Mouse (Mus musculus): Measurements from ENCODE around the gene Ccdc151. TPM values are rescaled to one million over a fixed set of nuclear protein-coding genes. Genes with fewer than 3 reads are reported as not detected.

Gene Ccdc151
- total RNA-seq (2021), result not detected
- long read RNA-seq, experiment 1, result 0 reads
- long read RNA-seq, experiment 2, result 0 reads

GRCm38 (mm10) chr9:22002194-22003162 is at the start of gene Ccdc151, which contains the start of gene Prkcsh:
TSS of gene Ccdc151 (minus strand) at chr9:22002634.
TSS of gene Prkcsh (plus strand) at chr9:22002806.
- peak within 1 kb of the TSS; percentile 89 for H3K27ac ChIP-seq
- intact Hi-C loops (cut with DNase I), result loop anchor here (2.0 to 10.0 kb wide), 3 partner anchors 46 to 152 kb away; partner anchors contain the start of genes Gm49318, Pigyl and Zfp653
- DNase-seq, result peak; percentile 100
- TF ChIP-seq CTCF (IDR thresholded peaks at IDR 0.05), result no peak
- peak within 1 kb of the TSS; percentile 94 for H3K4me3 ChIP-seq

- DNase-seq, result no peak
- intact Hi-C loops (cut with DNase I), result no loop called here
- no peak within 1 kb of the TSS for H3K27ac ChIP-seq
- peak within 1 kb of the TSS; percentile 67 for H3K4me3 ChIP-seq
- no peak for TF ChIP-seq CTCF (IDR thresholded peaks at IDR 0.05)
Measured at GRCm38 (mm10) chr9:22051958-22052254, 49.5 kb upstream of the Ccdc151 start, which contains the start of gene Elavl3. TSS of gene Elavl3 (minus strand) at chr9:22052023.

- no peak overlapping the region for H3K27ac ChIP-seq
- peak overlapping the region; percentile 67 for H3K4me3 ChIP-seq
- intact Hi-C loops (cut with DNase I), result no loop called here
- DNase-seq, result peak; percentile 24
- no peak for TF ChIP-seq CTCF (IDR thresholded peaks at IDR 0.05)
Measured at GRCm38 (mm10) chr9:22051161-22051957, 48.9 kb upstream of the Ccdc151 start.

GRCm38 (mm10) chr9:22050351-22050889 is 48.0 kb upstream of the Ccdc151 start:
- Histone ChIP-seq H3K27ac (no peak overlapping the region), H3K4me3 (peak overlapping the region; percentile 67)
- peak; percentile 47 for DNase-seq
- intact Hi-C loops (cut with DNase I), result no loop called here
- no peak for TF ChIP-seq CTCF (IDR thresholded peaks at IDR 0.05)

- TF ChIP-seq CTCF (IDR thresholded peaks at IDR 0.05), result no peak
- Histone ChIP-seq H3K27ac (no peak overlapping the region), H3K4me3 (no peak overlapping the region)
- intact Hi-C loops (cut with DNase I), result no loop called here
- DNase-seq, result no peak
Measured at GRCm38 (mm10) chr9:22049721-22050270, 47.4 kb upstream of the Ccdc151 start.

GRCm38 (mm10) chr9:22049315-22049714 is 46.9 kb upstream of the Ccdc151 start:
- DNase-seq, result no peak
- intact Hi-C loops (cut with DNase I), result no loop called here
- H3K4me3 ChIP-seq, result no peak overlapping the region
- H3K27ac ChIP-seq, result no peak overlapping the region
- no peak for TF ChIP-seq CTCF (IDR thresholded peaks at IDR 0.05)

- intact Hi-C loops (cut with DNase I), result no loop called here
Measured at GRCm38 (mm10) chr9:22047329-22047728, 44.9 kb upstream of the Ccdc151 start.

GRCm38 (mm10) chr9:22041832-22042231 is 39.4 kb upstream of the Ccdc151 start:
- DNase-seq, result no peak
- TF ChIP-seq CTCF (IDR thresholded peaks at IDR 0.05), result no peak
- no peak overlapping the region for H3K4me3 ChIP-seq
- no peak overlapping the region for H3K27ac ChIP-seq
- intact Hi-C loops (cut with DNase I), result no loop called here

More at GRCm38 (mm10) chr9:22047329-22047728, 44.9 kb upstream of the Ccdc151 start:
- no peak overlapping the region for H3K27ac ChIP-seq
- DNase-seq, result no peak
- no peak overlapping the region for H3K4me3 ChIP-seq
- no peak for TF ChIP-seq CTCF (IDR thresholded peaks at IDR 0.05)

GRCm38 (mm10) chr9:22037826-22038225 is 35.4 kb upstream of the Ccdc151 start:
- intact Hi-C loops (cut with DNase I), result no loop called here
- DNase-seq, result no peak
- TF ChIP-seq CTCF (IDR thresholded peaks at IDR 0.05), result no peak
- no peak overlapping the region for H3K4me3 ChIP-seq
- no peak overlapping the region for H3K27ac ChIP-seq

- no peak overlapping the region for H3K4me3 ChIP-seq
- intact Hi-C loops (cut with DNase I), result no loop called here
- no peak for TF ChIP-seq CTCF (IDR thresholded peaks at IDR 0.05)
- DNase-seq, result no peak
- no peak overlapping the region for H3K27ac ChIP-seq
Measured at GRCm38 (mm10) chr9:22035300-22036044, 33.0 kb upstream of the Ccdc151 start.

- H3K27ac ChIP-seq, result no peak overlapping the region
- TF ChIP-seq CTCF (IDR thresholded peaks at IDR 0.05), result no peak
- DNase-seq, result no peak
- H3K4me3 ChIP-seq, result no peak overlapping the region
- intact Hi-C loops (cut with DNase I), result no loop called here
Measured at GRCm38 (mm10) chr9:22030386-22030785, 28.0 kb upstream of the Ccdc151 start.

- Histone ChIP-seq H3K4me3 (no peak overlapping the region), H3K27ac (no peak overlapping the region)
- DNase-seq, result no peak
- intact Hi-C loops (cut with DNase I), result no loop called here
- TF ChIP-seq CTCF (IDR thresholded peaks at IDR 0.05), result no peak
Measured at GRCm38 (mm10) chr9:22028467-22028866, 26.0 kb upstream of the Ccdc151 start.
